Mouse (Mus musculus) forebrain, embryonic 12.5 days (tissue): ENCODE measurements around the gene Olfr846. TPM values are rescaled to one million over a fixed set of nuclear protein-coding genes. Genes with fewer than 3 reads are reported as not detected.

Experiments used
- ATAC-seq: fragments of 200-750 bp; cut with Nextera tagmentation; 2 replicates; pipeline ENCODE4 v1.8.0; 2017; ENCODE audit warnings: moderate TSS enrichment; ENCODE audit not compliant: low FRiP score
- H3K27ac ChIP-seq: fragments of 300-500 bp; sonication (generic); 2 replicates; pipeline ENCODE4 v1.5.1; 2016; ENCODE audit warnings: mild to moderate bottlenecking
- H3K27me3 ChIP-seq: fragments of 300-500 bp; sonication (generic); 2 replicates; pipeline ENCODE4 v1.6.1; 2016; ENCODE audit warnings: mild to moderate bottlenecking
- H3K36me3 ChIP-seq: fragments of 300-500 bp; sonication (generic); replicated peaks from 2 replicates; pipeline ENCODE4 v1.6.1; 2016; ENCODE audit warnings: mild to moderate bottlenecking
- H3K4me1 ChIP-seq: fragments of 300-500 bp; sonication (generic); 2 replicates; pipeline ENCODE4 v1.6.1; 2016
- H3K4me2 ChIP-seq: fragments of 300-500 bp; sonication (generic); 2 replicates; pipeline ENCODE4 v1.6.1; 2016; ENCODE audit warnings: mild to moderate bottlenecking, moderate library complexity
- H3K4me3 ChIP-seq: fragments of 300-500 bp; sonication (generic); replicated peaks from 2 replicates; pipeline ENCODE4 v1.5.1; 2016; ENCODE audit warnings: mild to moderate bottlenecking
- H3K9ac ChIP-seq: fragments of 300-500 bp; sonication (generic); 2 replicates; pipeline ENCODE4 v1.6.1; 2016; ENCODE audit warnings: mild to moderate bottlenecking
- H3K9me3 ChIP-seq: fragments of 300-500 bp; sonication (generic); 2 replicates; pipeline ENCODE4 v1.6.1; 2016
- WGBS: fragments of 180-500 bp; shearing (Covaris S2); methylation state at CpG from one replicate; pipeline ENCODE4 v1.1.7; 2016; 5-methylcytosine and 5-hydroxymethylcytosine counted together
- polyA plus RNA-seq: library from polyadenylated mRNA; unstranded; fragments of >200 nt; fragmentation: Nextera tagmentation; extraction: Ambion mirVana; gene quantifications from 2 replicates; pipeline ENCODE4 v1.2.1, GENCODE M21; 2016

The Olfr846 gene
- polyA plus RNA-seq: not detected in 2 replicates

DNA sequence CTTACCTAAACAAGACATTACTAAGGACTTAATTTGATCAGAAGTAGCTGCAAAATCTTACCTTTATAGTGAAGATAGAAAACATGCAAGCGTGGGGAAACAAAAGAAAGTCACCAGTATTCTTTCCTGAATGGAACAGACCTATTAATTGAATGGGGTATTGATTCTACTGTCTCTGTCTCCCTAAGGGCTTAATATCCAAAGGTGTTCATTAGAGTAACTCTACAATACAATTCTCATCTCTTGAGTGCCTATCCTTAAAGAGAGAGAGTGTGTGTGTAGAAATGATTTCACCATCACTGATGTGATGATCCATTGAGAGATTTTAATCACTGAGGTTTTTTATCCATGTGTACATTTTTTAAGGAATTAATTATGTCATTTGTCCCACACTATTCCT, at the start of gene Olfr846:
Gene Olfr846 (minus strand): TSS at position 101 of the 400 bp plus-strand sequence.
- ATAC-seq: no peak
- Histone ChIP-seq H3K27ac (no peak within 1 kb of the TSS), H3K4me1 (no peaks in the 10 kb centered on the region), H3K36me3 (no peaks in the 10 kb centered on the region), H3K27me3 (no peaks in the 10 kb centered on the region), H3K9ac (no peak within 1 kb of the TSS), H3K4me3 (no peak within 1 kb of the TSS), H3K4me2 (no peak within 1 kb of the TSS), H3K9me3 (peaks cover 10% of the 10 kb centered on the region; the same call in 1 of the 2 replicates)
- WGBS: 45% methylated on average over 1 of the region's 1 CpGs

DNA sequence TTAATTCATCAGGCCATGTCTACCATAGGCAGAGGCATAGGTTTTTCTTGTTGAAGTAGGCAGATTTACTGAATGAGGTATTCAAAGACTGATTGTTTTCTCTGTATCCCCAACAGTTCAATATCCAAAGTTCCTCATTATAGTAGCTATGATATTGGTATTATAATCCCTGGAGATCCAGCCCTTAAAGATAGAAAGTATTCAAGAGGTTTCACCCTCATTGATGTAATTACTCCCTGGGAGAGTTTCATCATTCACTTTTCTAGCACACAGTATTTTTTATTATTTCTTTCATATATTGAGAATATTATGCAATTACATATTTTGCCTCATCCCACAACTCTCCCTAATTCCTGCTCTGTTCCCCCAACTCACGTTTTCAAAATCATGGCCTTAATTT, 14.8 kb upstream of the Olfr846 start, which contains the start of gene Olfr847:
Gene Olfr847 (minus strand): TSS at position 101 of the 400 bp plus-strand sequence.
- WGBS: 68% methylated on average over 1 of the region's 1 CpGs
- ATAC-seq: no peak

DNA sequence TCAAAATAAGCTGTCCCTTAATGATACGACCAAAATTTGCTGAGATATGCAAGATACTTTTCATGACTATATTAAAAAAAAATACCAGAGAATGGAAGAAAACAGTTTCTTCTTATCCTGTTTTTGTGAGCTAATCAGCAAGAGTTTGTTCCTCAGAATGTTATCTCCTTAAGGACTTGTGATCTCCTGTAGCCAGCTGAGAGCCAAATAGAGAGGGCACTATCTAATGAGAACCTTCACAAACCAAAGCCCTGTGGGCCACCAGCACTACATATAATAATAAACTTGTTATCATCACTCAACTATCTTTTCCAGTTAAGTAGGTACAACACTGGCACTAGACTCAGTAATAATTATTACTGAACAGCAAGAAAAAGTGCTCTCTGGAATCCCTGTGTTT, 27.6 kb downstream of the Olfr846 start, which contains the start of gene Olfr845:
Gene Olfr845 (plus strand): TSS at position 301 of the 400 bp plus-strand sequence.
- Histone ChIP-seq H3K4me1 (no peaks in the 10 kb centered on the region), H3K4me3 (no peak within 1 kb of the TSS), H3K27ac (no peak within 1 kb of the TSS), H3K27me3 (no peaks in the 10 kb centered on the region), H3K9me3 (0 out of 2 replicates have a peak, but pooled peaks cover 3% of the 10 kb centered on the region), H3K9ac (no peak within 1 kb of the TSS), H3K4me2 (no peak within 1 kb of the TSS), H3K36me3 (no peaks in the 10 kb centered on the region)
- ATAC-seq: no peak
- WGBS: 79% methylated on average over 1 of the region's 1 CpGs

More for the DNA sequence above, 14.8 kb upstream of the Olfr846 start, which contains the start of gene Olfr847:
- Histone ChIP-seq H3K27me3 (no peaks in the 10 kb centered on the region), H3K9me3 (peaks cover 5% of the 10 kb centered on the region; the same call in 1 of the 2 replicates), H3K27ac (no peak within 1 kb of the TSS), H3K4me3 (no peak within 1 kb of the TSS), H3K4me1 (no peaks in the 10 kb centered on the region), H3K36me3 (no peaks in the 10 kb centered on the region), H3K4me2 (no peak within 1 kb of the TSS), H3K9ac (no peak within 1 kb of the TSS)

DNA sequence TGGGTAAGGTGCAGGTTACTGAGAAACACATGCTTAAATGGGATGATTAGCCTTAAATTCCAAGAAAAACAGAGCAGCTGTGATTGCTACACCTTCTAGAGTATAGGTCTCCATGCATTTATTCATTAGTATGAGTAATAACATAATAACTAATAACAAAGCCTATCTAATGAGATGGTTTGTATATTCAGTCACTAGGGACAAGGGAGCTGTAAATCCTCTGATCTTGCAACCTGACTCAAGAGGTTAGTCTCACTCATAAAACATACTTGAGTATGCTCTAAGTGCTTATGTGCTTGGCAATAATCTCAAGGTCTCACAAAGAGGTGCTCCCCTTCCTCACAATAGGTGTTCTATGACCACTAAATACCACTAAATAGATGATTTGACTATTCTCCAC, 47.8 kb downstream of the Olfr846 start, which contains the start of gene Olfr844:
Gene Olfr844 (plus strand): TSS at position 301 of the 400 bp plus-strand sequence.
- peaks cover 12% of the 10 kb centered on the region for H3K9me3 ChIP-seq
- H3K27ac ChIP-seq: no peak within 1 kb of the TSS
- no peak for ATAC-seq
- H3K36me3 ChIP-seq: no peaks in the 10 kb centered on the region
- no peak within 1 kb of the TSS for H3K4me3 ChIP-seq
- H3K4me1 ChIP-seq: no peaks in the 10 kb centered on the region
- H3K27me3 ChIP-seq: no peaks in the 10 kb centered on the region
- no peak within 1 kb of the TSS for H3K4me2 ChIP-seq
- no peak within 1 kb of the TSS for H3K9ac ChIP-seq

Other genes starting within 250 kb of the Olfr846 start
- not detected in 2 replicates for gene Olfr836, start 243.6 kb downstream of the Olfr846 start, polyA plus RNA-seq
- not detected in 2 replicates for gene Olfr837, start 227.7 kb downstream of the Olfr846 start, polyA plus RNA-seq
- not detected in 2 replicates for gene Olfr839-ps1, start 186.7 kb downstream of the Olfr846 start, polyA plus RNA-seq
- not detected in 2 replicates for gene Olfr843, start 112.0 kb downstream of the Olfr846 start, polyA plus RNA-seq
- gene Olfr844, start 47.7 kb downstream of the Olfr846 start, polyA plus RNA-seq: not detected in 2 replicates
- not detected in 2 replicates for gene Olfr845, start 27.5 kb downstream of the Olfr846 start, polyA plus RNA-seq
- not detected in 2 replicates for gene Olfr847, start 14.7 kb upstream of the Olfr846 start, polyA plus RNA-seq
- gene Olfr849, start 76.3 kb upstream of the Olfr846 start, polyA plus RNA-seq: not detected in 2 replicates
- not detected in 2 replicates for gene Olfr850, start 114.2 kb upstream of the Olfr846 start, polyA plus RNA-seq
- gene Olfr851, start 129.3 kb upstream of the Olfr846 start, polyA plus RNA-seq: not detected in 2 replicates
- gene Olfr853, start 177.1 kb upstream of the Olfr846 start, polyA plus RNA-seq: not detected in 2 replicates
- not detected in 2 replicates for gene Olfr854, start 203.4 kb upstream of the Olfr846 start, polyA plus RNA-seq
- gene Olfr855, start 218.6 kb upstream of the Olfr846 start, polyA plus RNA-seq: not detected in 2 replicates